Mouse (Mus musculus) activated CD4-positive, CD25-positive, alpha-beta regulatory T cell, adult 4 months (primary cell): ENCODE measurements around the gene Trat1. TPM values are rescaled to one million over a fixed set of nuclear protein-coding genes. Genes with fewer than 3 reads are reported as not detected.

Source experiments
- ATAC-seq: one replicate; pipeline ENCODE4 v1.8.0; 2017
- polyA plus RNA-seq, 2 experiments: library from polyadenylated mRNA; unstranded; fragments of 100-300 nt; shearing (Covaris generic); gene quantifications; one replicate each; pipeline ENCODE4 v1.2.1; 2017

The Trat1 gene
- 100 to 1,000 TPM; 131 to 161 TPM for polyA plus RNA-seq

DNA sequence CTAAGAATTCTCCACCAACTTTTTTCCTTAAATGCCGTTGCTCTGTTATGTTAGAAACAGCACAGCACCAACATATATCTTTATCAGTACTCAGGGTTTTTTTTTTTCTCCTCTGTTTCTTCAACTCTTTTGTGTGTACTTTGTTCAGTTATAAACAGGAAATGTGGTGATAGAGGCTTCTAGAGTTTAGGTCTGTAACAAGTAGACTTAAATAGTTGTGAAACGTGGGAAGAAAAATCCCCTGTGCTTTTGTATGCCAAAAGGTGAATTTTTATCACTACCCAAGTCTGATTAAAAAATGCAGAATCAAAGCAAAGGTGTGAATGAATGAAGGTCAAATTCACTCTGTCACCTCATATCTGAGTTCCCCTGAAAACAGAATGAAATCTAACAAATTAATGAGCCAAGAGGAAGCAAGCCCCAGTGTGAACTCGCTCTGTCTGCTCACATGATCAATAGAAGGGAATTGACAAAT, at the start of gene Trat1:
Gene Trat1, minus strand, starts transcription at position 51 of the 475 bp plus-strand sequence.
- peak; percentile 76 for ATAC-seq

DNA sequence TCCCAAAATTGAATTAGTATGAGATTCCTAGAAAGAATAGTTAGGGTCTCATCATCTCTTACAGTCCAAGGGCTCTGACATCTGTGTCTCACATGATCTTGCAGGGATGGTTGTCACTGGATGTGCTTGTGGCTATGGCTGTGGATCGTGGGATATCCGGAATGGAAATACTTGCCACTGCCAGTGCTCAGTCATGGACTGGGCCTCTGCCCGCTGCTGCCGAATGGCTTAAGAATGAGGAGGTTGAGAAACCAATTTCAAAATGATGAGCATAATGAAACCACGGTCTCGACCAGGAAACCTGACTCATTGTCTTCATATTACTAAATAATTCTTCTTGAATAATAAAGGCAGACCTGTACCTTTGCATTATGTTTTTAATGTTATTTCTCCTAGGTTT, 46.7 kb upstream of the Trat1 start:
- ATAC-seq = no peak

DNA sequence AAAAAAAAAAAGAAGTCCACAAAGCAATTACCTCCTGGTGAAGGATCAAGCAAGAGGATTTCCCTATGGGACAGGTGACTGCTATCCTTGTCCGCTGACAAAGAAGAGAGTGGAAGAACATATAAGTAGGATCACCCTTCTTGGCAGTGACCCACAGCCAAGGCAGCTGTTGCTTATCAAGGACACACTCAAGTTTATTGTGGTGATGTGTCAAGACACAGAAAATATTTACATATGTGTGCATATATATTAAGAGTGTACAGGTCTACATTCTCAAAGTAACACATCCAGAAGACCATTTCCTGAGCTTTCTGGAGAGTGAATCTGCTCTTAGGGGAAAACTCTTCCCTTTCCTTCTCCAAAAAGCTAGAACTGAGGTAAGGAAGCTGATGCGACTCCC, 44.9 kb upstream of the Trat1 start, which contains the start of gene Retnlb:
Gene Retnlb, plus strand, starts transcription at position 162 of the 400 bp plus-strand sequence.
- ATAC-seq = no peak

DNA sequence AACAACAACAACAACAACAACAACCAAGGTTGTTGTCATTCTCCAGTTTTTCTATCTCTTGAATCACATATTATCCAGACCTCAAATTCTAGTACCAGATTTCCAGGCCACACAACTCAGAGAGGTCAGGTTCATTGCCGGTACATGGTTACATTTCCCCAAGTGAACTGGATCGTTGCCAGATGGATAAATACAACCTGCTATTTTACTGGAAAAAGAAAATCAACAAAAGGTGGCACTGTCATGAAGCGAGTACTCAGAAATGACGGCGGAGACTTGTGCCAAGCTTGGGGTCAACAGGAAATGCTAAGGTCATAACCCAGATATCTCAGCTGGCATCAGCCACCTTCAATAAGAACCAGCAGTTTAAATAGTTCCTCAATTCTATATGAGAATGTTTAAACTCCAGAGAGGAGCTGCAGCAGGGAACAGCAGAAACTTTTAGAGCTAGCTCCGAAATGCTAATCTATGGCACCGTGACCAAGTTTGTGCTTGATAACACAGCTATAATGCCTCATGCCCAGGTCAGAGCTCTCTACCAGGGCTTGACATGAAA, 40.1 kb upstream of the Trat1 start:
- no peak for ATAC-seq

DNA sequence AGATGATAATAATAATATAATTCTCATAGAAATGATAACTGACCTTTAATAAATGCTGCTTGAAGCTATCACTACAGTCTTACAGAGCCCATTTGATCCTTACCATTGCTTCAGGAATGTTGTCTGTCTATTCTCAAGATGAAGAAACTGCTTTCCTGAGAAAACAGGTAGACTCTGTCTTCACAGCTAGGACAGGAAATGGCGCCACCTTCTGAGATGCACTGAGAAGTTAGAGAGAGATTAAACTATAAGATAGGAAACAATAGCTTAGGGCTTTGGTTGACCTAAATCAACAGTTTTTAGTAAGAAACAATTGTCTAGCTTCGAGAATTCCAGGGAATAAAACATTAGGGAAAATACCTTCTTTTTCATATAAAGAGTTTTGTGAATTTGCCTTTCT, 37.6 kb upstream of the Trat1 start:
- ATAC-seq = peak; percentile 75

DNA sequence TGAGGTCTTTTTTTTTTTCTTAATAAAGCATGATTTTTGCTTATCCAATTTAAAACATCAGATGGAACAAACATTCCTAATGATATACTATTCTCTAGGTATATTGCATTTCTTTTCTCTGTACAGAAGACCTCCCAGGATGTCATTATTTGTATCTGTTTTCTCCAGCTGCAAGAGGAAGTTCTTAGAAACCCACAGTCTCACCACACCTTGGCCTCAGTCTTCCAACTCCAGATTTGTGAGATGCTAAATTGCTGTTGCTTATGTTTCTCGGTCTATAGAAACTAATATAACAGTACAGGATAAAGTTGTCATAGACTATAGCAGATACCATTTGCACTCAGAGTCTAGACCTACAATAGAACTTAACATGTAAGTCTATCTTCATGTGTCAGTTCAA, 34.7 kb upstream of the Trat1 start:
- peak; percentile 40 for ATAC-seq

DNA sequence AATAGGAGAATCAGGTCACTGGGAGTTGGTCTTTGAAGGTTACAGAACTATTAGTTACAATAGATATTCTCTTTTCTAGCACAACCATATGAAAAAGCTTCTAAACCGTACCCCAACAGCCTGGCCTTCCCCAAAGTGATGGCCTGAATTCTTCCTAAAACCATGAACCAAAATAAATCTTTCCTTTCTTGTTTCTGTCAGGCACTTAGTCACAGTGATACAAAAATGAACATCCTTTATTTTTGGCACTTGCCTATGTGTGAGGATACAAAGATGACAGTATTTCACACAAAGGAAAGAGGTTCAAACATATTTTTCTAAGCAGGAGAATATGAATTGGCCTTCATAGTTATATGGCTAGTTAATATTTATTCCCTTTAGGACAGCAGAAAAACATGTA, 33.6 kb upstream of the Trat1 start:
- ATAC-seq = no peak

DNA sequence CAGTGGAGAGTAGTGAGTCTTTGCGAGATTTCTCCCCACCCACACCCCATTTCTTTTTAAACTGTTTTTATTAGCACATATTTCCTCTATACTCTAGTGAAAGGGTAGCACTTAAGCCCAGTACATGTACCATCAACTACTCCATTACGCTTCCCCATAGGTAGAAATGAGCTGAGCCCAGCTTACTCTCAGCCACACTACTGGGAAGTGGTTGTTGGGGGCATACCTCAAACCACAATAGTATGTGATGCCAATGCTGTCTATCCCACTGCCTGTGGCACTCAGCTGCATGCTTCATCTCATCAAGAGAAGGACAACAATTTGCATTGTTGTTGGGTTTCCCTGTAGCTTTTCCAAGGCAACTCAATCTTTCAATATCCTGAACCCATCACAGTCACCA, 29.1 kb upstream of the Trat1 start:
- ATAC-seq = peak; percentile 32

DNA sequence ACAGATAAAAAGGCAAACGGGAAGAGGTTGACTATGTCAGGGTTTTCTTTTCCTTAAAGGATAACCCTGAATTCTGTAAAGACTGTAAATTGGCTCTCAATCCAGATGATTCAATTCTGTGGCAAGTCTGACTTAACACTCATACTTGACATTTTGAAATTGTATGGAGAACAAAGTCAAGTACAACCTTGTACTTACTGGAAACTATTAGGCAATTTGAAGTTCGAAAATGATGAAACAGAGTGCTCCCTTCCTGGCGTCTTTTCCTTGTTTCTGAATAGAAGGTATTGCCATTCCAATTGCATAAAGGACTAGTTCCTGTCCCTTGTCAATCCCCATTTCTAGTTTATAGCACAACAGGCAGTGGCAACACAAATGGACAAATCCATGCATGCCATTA, 27.6 kb upstream of the Trat1 start:
- no peak for ATAC-seq

DNA sequence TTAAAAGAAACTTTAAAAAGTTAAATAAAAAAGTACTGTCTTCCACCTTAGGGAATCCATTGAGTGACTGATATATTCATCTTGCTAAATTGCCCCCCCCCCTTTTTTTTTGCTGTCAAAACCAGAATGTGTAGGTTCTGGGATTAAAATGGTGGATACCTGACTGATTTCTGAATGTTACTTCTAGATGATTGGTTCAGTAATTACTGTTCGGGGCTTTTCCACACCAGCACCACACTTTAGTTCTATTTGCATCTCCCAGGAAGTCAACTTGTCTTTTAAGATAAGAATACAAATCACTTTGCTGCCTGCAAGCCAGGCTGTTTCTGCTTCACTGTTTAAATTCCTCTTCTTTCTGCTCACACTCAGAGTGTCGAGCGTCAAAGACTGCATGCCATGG, 26.5 kb upstream of the Trat1 start:
- peak; percentile 50 for ATAC-seq

DNA sequence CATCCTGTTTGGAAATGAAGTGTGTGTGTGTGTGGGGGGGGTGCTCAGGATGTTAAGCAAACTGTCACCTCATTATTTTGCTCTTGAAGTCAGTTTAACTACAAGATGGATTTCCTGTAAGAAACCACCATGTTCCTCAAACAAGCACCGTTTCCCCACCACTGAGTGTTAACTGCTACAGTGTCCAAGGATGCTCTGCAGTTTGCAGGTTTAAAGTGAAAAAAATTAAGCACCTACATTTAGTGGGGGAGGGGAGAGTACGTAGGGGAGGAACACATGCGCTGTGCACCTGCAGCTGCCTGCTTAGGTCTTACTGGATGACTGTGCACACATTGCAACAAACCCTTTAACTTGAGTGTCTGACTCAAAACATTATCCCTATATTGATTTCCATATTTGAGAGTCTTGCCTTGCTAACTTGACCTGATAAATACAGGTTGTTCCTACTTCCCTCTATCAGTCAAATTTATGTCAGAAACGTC, 16.9 kb upstream of the Trat1 start:
- peak; percentile 69 for ATAC-seq

DNA sequence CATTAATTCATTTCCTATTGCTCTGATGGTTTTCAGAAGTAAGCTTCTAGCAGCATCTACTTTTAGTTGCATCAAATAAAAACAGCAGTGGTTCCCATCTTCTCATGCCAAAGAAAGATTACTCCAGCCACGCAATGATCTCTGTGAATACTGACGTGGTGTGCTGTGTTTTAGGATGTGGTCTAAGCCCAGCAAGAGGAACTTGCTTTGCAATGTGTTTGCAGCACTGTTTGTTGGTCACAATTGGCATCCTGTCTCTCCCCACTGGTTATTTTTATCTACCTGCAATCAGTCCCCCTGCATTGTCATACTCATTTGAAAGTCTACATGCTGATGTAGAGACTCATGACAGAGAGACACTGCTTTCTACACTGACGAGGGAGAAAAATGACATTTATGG, 14.4 kb upstream of the Trat1 start:
- ATAC-seq = peak; percentile 69

DNA sequence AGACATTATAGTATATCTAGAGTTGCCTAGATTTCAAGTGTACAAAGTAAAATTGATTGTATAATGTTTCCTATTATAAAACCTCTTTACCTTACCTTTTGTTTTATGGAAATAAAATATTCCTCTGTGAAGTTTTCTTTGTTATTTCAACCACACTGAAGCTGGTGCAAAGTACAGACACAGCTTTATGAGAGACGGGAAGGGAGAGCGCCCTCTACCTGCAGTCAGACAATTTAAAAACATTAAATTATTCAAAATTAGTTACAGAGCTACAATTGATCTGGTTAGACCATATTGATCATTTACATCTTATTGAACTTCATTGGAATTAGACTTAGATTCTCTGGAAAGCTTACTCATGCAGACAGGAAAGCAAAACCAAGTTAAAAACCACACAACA, 5.4 kb upstream of the Trat1 start:
- ATAC-seq = peak; percentile 55

DNA sequence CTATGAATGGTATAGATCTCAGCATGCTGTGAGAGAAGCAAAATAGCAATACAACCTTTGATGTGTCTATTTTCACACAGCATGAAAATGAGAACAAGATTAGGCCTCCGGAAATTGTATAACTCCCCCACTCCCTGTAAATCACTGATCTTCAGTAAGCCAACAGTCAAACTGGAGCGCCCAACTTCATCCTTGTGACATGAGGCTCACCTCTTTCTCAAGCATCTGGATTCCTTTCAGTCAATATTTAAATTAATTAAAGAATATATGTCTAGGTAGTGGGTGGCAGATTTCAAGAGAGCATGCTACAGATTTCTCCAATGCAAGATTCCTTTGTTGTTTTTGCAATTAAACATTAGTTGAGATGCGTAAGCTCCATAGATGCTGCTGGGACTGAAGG, 2.6 kb downstream of the Trat1 start:
- peak; percentile 12 for ATAC-seq

DNA sequence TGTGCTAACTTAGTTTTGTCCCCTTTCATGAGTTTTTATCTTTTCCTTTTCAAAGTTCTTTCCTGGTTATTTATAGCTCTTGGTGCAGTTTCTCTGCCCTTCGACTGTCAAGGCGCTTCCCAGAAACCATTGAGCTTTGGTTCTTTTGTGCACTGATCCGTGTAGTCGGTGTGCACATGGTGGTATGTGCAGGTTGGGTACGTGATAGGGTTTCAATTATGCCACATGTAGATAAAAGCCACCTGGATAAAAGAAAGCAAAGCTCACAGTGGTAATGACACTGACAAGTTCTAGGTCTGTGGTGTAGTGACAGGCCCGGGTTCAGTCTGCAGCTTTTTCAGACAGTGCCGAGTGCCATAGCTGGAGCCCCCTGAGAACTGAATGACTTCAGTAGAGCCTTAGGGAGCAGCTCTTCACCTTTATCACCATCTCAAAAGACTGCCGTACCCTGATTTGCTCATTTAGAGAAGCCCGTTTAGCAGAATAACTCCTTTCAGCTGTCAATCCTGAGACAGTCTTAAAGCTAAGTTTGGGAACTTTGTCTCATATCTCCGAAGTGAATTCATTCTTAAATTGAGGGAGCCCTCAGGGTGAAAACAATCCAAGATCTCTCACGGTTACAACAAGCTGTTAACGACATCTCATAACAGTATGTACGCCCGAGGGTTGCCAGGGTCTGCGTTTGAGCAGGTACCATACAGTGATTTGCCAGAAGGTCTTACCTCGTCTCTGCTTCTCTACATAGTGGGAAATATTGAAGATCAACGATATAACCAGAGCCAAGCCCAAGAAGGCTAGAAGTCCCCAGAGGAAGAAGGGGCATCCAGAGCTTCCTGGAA, 11.0 kb downstream of the Trat1 start:
- no peak for ATAC-seq

DNA sequence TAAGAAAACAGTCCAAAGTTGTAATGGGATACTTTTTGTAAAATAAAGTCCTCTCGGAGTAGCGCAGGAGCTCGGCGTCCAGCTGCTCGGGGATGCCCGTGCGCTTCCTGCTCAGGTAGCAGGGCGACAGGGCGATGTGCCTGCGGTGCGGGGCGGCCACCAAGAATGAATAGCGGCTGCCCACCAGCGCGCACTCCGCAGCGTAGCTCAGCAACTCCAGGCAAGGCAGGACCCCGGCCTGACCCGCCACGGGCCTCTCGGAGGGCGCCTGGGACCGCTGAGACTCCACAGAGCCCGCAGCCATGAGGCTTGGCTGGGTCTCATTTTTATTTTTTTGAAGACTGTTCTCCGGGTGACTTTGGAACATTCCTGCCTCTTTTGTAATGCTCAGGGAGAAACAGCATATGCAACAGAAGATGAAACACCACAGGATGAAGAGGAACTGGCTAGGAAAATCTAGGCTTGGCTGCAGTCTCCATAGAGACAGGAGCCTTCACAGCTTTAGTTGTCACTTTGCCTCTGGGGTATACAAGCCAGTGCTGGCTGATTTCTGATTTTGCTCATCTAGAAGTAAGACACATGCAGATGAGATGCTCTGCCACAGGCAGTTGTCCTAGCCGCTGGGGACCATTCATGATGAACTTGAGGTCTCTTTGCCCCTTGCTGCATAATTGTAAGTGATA, 21.5 kb downstream of the Trat1 start:
- no peak for ATAC-seq

DNA sequence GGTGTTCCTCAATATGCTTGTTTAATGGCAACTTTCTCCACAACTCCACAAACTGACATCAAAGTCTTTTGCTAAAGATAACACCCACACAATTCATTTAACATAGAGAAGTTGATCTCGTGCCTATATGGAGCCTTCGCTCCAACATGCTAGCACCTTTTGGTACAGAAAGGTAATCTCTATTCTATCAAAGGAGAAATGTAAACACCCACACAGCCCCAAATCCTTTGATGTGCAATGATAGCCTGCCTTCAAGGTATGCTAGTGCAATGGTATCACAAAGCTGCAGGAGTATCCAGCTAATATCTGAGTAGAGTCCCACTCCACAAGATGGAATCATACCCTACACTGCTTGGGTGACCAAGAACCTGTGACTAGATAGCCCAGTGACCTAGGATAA, 26.4 kb downstream of the Trat1 start:
- ATAC-seq = peak; percentile 65

DNA sequence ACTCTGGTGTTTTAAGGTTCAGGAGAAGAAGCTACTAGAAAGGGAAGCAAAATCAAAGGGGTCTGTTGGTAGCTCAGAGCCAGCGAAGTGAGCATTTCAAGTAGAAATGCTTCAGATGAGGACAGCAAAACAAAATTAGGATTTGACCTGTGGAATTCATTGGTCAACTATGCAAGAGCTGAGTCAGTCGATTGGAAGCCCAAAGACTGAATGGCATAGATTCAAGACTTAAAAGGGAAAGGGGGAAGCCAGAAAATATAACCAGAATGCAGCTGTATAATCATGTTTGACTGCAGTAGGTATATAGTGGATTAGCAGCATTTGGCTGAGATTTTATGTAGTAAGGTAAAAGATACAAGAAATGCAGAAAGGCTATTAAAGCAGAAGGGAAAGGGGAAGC, 26.8 kb downstream of the Trat1 start:
- ATAC-seq = no peak

DNA sequence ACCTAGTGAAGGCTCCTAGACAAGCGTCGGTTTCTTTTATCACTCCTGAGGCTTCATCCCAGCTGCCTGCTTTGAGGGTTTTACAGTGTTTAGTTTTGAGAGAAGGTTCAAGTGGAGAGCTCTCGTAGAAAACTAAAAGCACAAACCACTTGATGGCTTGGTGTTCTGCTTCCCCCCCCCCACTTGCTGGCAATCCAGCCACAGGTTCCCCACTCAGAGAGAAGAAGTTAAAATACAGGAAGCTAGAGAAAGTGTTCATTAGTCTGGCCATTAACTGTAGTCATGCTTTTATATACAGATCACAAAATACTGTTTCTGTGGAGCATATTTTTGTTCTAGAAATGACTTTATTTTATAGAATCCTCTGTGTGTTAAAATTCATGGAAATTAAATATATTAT, 30.3 kb downstream of the Trat1 start:
- ATAC-seq = no peak

DNA sequence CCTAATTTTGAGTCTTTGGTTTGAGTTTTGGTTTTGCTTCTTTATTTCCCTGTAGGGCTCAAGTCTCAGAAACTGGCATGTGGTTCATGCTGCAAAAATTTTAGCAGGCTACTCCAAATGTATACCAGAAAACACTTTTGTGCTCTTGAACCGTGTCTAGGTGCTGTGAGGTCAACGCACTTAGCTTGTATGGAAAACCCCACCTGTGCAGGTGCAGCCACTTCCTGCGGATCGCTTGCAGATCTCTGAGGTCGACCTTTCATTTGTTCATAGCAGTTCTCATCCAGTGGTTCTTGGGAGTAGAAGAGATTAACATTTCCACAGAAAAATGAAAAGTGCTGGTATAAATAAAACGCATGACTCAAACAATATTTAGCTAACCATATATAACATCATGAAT, 31.8 kb downstream of the Trat1 start:
- ATAC-seq = peak; percentile 64

DNA sequence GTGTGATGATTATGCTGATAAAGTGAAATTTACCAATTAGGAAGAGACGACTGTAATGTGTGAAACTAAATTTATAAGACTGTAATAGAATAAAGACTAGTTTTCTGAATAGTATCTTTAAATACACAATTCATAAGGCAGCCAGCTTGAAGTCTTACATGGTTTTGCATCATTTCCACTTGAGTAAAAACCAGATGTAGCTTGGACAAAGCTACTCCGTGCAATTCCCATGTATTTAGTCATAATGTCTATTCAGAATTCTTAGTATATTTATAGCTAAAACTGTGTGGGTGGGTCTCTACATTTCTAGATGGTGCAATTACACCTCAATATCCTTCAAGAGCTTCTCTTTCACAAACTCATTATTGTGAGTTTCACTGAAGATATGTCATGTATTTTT, 33.4 kb downstream of the Trat1 start:
- no peak for ATAC-seq

DNA sequence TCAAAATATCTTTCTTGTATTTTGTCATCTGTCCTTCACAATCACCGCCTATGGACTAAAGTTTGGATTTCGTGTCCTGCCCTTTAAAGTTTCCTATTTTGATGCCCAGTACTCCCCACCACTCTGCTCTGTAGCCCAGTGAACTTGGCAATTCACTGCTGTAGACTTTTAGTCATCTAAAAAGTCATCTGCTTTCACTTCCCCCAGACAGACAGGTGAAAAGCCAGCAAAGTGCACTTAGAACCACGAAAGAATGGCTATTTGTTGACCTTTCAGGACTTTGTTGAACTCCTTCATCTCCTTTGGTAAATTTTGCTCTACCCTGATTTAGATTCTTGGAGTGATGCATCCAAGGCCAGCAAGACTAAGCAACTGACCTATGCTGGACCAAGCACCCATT, 34.9 kb downstream of the Trat1 start:
- no peak for ATAC-seq

DNA sequence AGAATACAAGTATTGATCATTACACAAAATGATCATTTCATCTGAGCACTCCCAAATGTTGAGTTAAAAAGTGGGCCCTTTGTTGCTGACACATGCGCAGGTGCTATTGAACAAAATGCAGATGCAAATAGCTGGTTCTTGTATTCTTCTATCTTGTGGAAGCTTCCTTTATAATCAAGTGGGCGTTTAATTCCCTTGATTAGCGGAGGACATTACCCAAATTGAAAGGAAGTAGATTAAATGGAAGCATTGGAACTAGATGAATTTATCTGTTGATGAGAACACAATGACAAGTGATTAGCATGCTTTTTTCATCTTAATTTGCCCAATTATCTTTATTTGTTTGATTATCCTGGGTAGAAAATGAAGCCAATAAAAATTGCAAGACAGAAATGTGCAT, 51.6 kb downstream of the Trat1 start:
- ATAC-seq = no peak

DNA sequence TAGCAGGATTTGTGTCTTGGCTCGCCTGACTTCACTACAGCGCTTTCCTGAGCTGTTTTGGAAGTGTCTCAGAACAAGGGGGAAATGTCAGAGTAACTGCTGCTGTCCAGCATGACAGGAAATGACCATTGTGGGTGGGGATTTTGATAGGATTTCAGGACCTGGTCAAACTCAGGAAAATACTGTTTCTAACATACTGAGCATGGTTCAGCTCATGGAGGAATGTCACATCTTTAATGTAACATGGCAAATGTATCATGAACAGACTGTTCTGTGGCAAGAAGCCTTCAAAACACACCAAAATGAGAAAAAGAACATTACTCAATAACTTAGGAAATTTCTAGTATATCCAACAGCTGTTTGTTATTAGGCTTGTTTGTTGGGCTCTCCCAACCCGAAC, 52.1 kb downstream of the Trat1 start:
- ATAC-seq = no peak
